Mouse (Mus musculus): ENCODE results near the gene Btbd35f10. TPM values are rescaled to one million over a fixed set of nuclear protein-coding genes. Genes with fewer than 3 reads are reported as not detected.
"Not testable (repeated sequence)": the region's sequence is repeated elsewhere in the genome, so short reads cannot be mapped to it uniquely, and the experiment has no call there.

Btbd35f10 gene
- polyA plus RNA-seq (2015; fragmentation: Nextera tagmentation; extraction: Ambion mirVana), result not detected in 2 replicates

DNA sequence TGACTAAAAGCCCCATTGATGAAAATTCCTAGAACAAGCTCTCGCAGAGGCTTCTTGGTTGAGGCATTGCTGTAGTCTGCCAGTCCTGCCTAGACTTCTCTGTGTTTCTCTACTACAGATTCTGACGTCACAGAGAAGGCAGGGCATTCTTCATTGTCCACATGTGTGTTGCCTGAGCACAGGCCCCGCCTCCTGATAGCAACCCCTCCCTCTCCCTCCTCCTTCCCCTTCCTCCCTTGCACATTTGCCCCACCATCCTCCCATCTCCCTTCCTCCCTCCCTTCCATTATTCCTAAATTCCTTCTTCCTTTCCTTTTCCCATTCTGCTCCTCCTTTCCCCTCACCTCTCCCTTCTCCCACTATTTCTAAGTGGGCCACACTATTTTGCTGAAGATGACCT, at the start of gene Btbd35f10:
Gene Btbd35f10, minus strand, starts transcription at position 101 of the 400 bp plus-strand sequence.
- not testable (repeated sequence) for H3K9ac ChIP-seq; H3K4me1 ChIP-seq (replicated peaks); H3K4me2 ChIP-seq; H3K27ac ChIP-seq (replicated peaks); H3K4me3 ChIP-seq; H3K9me3 ChIP-seq; H3K27me3 ChIP-seq; ATAC-seq (ENCODE audit: low read depth); H3K36me3 ChIP-seq
- whole genome bisulfite sequencing, result no CpG with 5 or more reads among the region's 3 CpGs

Other genes starting within 250 kb of the Btbd35f10 start
- gene Btbd35f18, start 52.7 kb downstream of the Btbd35f10 start, polyA plus RNA-seq (2015; fragmentation: Nextera tagmentation; extraction: Ambion mirVana), result not detected in 2 replicates
- gene Btbd35f16, start 204.1 kb upstream of the Btbd35f10 start, polyA plus RNA-seq (2015; fragmentation: Nextera tagmentation; extraction: Ambion mirVana), result not detected in 2 replicates